Mouse (Mus musculus) limb, embryonic 11.5 days (tissue): ENCODE data around the gene Iqcf5. TPM values are rescaled to one million over a fixed set of nuclear protein-coding genes. Genes with fewer than 3 reads are reported as not detected.

Experiments used
- ATAC-seq: fragments of 200-750 bp; cut with Nextera tagmentation; 2 replicates; pipeline ENCODE4 v1.8.0; 2017; ENCODE audit warnings: low read depth; ENCODE audit not compliant: insufficient number of reproducible peaks, low FRiP score, low TSS enrichment
- DNase-seq: peaks from one replicate; pipeline ENCODE4 v3.0.0-alpha.2; 2015; ENCODE audit warnings: low spot score
- H3K27ac ChIP-seq: fragments of 300-500 bp; sonication (generic); replicated peaks from 2 replicates; pipeline ENCODE4 v1.5.1; 2014; ENCODE audit warnings: low read depth, mild to moderate bottlenecking, low read length
- H3K27me3 ChIP-seq: fragments of 300-500 bp; sonication (generic); 2 replicates; pipeline ENCODE4 v1.6.1; 2014; ENCODE audit warnings: mild to moderate bottlenecking, low read length, mixed read lengths; ENCODE audit not compliant: control insufficient read depth, insufficient read depth
- H3K36me3 ChIP-seq: fragments of 300-500 bp; sonication (generic); 2 replicates; pipeline ENCODE4 v1.6.1; 2014; ENCODE audit warnings: mild to moderate bottlenecking, low read length, moderate library complexity, mixed read lengths; ENCODE audit not compliant: control insufficient read depth, insufficient read depth
- H3K4me1 ChIP-seq: fragments of 300-500 bp; sonication (generic); 2 replicates; pipeline ENCODE4 v1.6.1; 2014; ENCODE audit warnings: low read length, mixed read lengths; ENCODE audit not compliant: control insufficient read depth, insufficient read depth
- H3K4me2 ChIP-seq: fragments of 300-500 bp; sonication (generic); 2 replicates; pipeline ENCODE4 v1.6.1; 2014; ENCODE audit warnings: low read depth, mild to moderate bottlenecking, moderate library complexity; ENCODE audit not compliant: severe bottlenecking
- H3K4me3 ChIP-seq: fragments of 300-500 bp; sonication (generic); 2 replicates; pipeline ENCODE4 v1.5.1; 2014; ENCODE audit warnings: low read depth, low read length
- H3K9ac ChIP-seq: fragments of 300-500 bp; sonication (generic); 2 replicates; pipeline ENCODE4 v1.6.1; 2014; ENCODE audit warnings: mild to moderate bottlenecking, low read length
- H3K9me3 ChIP-seq: fragments of 300-500 bp; sonication (generic); 2 replicates; pipeline ENCODE4 v1.6.1; 2016; ENCODE audit warnings: low read length; ENCODE audit not compliant: control insufficient read depth
- WGBS: fragments of 180-500 bp; shearing (Covaris S2); extraction: QIAGEN DNeasy Blood & Tissue Kit; methylation state at CpG from one replicate; pipeline ENCODE4 v1.1.7; 2014; 5-methylcytosine and 5-hydroxymethylcytosine counted together
- polyA plus RNA-seq: library from polyadenylated mRNA; unstranded; fragments of >200 nt; fragmentation: Nextera tagmentation; extraction: Ambion mirVana; gene quantifications from 2 replicates; pipeline ENCODE4 v1.2.1, GENCODE M21; 2014

The Iqcf5 gene
- polyA plus RNA-seq, 1 experiment from 2014 or later = not detected

GRCm38 (mm10) chr9:106476924-106477484 is 37.4 kb upstream of the Iqcf5 start, which contains the start of gene Parp3:
Gene Parp3, minus strand, starts transcription at chr9:106476949.
- Histone ChIP-seq H3K9ac (peak within 1 kb of the TSS; percentile 69), H3K4me3 (peak within 1 kb of the TSS; percentile 80), H3K4me2 (peak within 1 kb of the TSS; percentile 95), H3K4me1 (peaks cover 11% of the 10 kb centered on the region), H3K27me3 (no peaks in the 10 kb centered on the region), H3K36me3 (peaks cover 7% of the 10 kb centered on the region; the same call in 1 of the 2 replicates), H3K9me3 (no peaks in the 10 kb centered on the region), H3K27ac (no peak within 1 kb of the TSS)
- ATAC-seq (peak; percentile 97), DNase-seq (peak; percentile 99)
- WGBS = under 1% methylated on average over 41 of the region's 41 CpGs

GRCm38 (mm10) chr9:106477649-106478048 is 36.7 kb upstream of the Iqcf5 start:
- no peak for DNase-seq
- Histone ChIP-seq H3K4me3 (peak overlapping the region; percentile 80), H3K36me3 (peaks cover 7% of the 10 kb centered on the region; the same call in 1 of the 2 replicates)

DNA sequence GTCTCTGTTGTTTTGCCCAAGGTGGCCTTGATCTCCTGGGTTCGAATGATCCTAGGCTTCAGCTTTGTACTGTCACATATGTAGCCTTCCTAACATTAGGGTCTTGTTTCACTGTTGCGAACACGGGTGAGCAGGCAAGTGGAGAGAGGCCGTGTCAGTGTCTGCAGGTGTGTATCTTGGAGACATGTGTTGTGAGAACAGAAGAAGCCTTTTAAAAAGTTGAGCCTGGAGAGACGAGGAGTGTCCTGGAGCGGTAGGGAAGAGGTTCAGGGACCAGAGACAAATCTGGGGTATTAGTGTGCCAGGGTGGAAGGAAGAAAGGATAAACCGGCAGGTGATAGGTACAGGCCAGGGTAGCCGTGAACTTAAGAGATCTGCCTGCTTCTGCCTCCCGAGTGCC is 36.3 kb upstream of the Iqcf5 start:
- WGBS = 84% methylated on average over 9 of the region's 9 CpGs
- ATAC-seq = no peak
- no peak for DNase-seq

More at GRCm38 (mm10) chr9:106477649-106478048, 36.7 kb upstream of the Iqcf5 start:
- no peaks in the 10 kb centered on the region for H3K9me3 ChIP-seq
- no peak overlapping the region for H3K27ac ChIP-seq
- 6% methylated on average over 16 of the region's 16 CpGs for WGBS
- ATAC-seq = no peak
- peak overlapping the region; percentile 95 for H3K4me2 ChIP-seq
- H3K27me3 ChIP-seq = no peaks in the 10 kb centered on the region
- peak overlapping the region; percentile 69 for H3K9ac ChIP-seq
- peaks cover 11% of the 10 kb centered on the region for H3K4me1 ChIP-seq

GRCm38 (mm10) chr9:106480541-106480940 is 33.8 kb upstream of the Iqcf5 start:
- H3K27me3 ChIP-seq = no peaks in the 10 kb centered on the region
- no peak overlapping the region for H3K27ac ChIP-seq
- H3K4me1 ChIP-seq = peaks cover 11% of the 10 kb centered on the region
- 96% methylated on average over 7 of the region's 7 CpGs for WGBS
- H3K9me3 ChIP-seq = no peaks in the 10 kb centered on the region
- peaks cover 22% of the 10 kb centered on the region for H3K36me3 ChIP-seq
- no peak overlapping the region for H3K4me2 ChIP-seq
- no peak for DNase-seq
- no peak for ATAC-seq
- H3K9ac ChIP-seq = no peak overlapping the region
- H3K4me3 ChIP-seq = no peak overlapping the region

More for the DNA sequence above, 36.3 kb upstream of the Iqcf5 start:
- Histone ChIP-seq H3K4me2 (peak overlapping the region; percentile 95), H3K36me3 (peaks cover 8% of the 10 kb centered on the region; the same call in 1 of the 2 replicates), H3K4me1 (peaks cover 11% of the 10 kb centered on the region), H3K9ac (0 out of 2 replicates have a peak overlapping the region, but pooled peaks have one; percentile 69), H3K27ac (no peak overlapping the region), H3K27me3 (no peaks in the 10 kb centered on the region), H3K9me3 (no peaks in the 10 kb centered on the region), H3K4me3 (peak overlapping the region; percentile 80)

DNA sequence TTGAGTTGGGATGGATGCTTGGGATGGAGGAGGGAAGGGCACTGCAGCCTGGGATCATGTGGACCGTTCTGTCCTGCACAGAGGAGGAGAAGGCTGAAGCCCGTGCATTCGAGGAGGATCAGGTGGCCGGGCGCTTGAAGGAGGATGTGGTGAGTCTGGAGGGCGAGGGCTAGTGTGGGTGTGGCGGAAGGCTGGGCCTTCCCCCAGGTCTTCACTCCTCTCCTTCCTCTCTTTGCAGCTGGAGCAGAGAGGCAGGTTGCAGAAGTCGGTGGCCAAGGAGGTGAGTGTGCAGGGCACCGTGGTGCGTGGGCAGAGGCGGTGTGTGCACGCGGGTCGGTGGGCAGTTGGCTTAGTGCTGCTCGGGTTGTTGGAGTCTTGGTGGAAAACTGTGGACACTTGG is 33.3 kb upstream of the Iqcf5 start:
- no peak for ATAC-seq
- WGBS = 94% methylated on average over 15 of the region's 15 CpGs
- no peak overlapping the region for H3K9ac ChIP-seq
- H3K27ac ChIP-seq = no peak overlapping the region
- H3K4me2 ChIP-seq = no peak overlapping the region
- H3K9me3 ChIP-seq = no peaks in the 10 kb centered on the region
- peaks cover 22% of the 10 kb centered on the region for H3K36me3 ChIP-seq
- no peak for DNase-seq
- H3K4me3 ChIP-seq = no peak overlapping the region
- H3K4me1 ChIP-seq = peaks cover 8% of the 10 kb centered on the region
- no peaks in the 10 kb centered on the region for H3K27me3 ChIP-seq

DNA sequence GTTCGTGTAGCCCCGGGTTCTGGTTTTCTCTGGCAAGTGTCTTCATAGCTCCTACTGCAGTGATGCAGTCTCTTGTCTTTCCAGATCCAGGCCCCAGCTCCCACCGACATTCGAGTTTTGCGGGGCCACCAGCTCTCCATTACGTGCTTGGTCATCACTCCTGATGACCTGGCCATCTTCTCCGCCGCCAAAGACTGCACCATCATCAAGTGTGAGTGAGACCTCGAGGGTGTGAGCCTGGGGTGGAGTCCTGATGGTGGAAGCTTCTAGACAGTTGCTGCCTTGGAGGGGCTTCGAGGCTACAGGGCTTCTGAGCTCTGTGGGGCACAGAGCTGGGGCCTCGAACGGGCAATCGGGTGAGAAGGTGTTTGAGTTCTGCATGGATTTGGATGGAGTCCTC is 32.7 kb upstream of the Iqcf5 start:
- no peak overlapping the region for H3K4me3 ChIP-seq
- DNase-seq (no peak), ATAC-seq (no peak)
- WGBS = 91% methylated on average over 13 of the region's 13 CpGs
- no peaks in the 10 kb centered on the region for H3K27me3 ChIP-seq
- no peak overlapping the region for H3K27ac ChIP-seq
- H3K36me3 ChIP-seq = peaks cover 22% of the 10 kb centered on the region
- no peak overlapping the region for H3K9ac ChIP-seq
- H3K9me3 ChIP-seq = no peaks in the 10 kb centered on the region
- H3K4me1 ChIP-seq = peaks cover 8% of the 10 kb centered on the region; the same call in 1 of the 2 replicates
- H3K4me2 ChIP-seq = no peak overlapping the region

GRCm38 (mm10) chr9:106482578-106483115 is 31.7 kb upstream of the Iqcf5 start:
- peaks cover 7% of the 10 kb centered on the region; the same call in 1 of the 2 replicates for H3K4me1 ChIP-seq
- ATAC-seq (no peak), DNase-seq (no peak)
- H3K9me3 ChIP-seq = no peaks in the 10 kb centered on the region
- no peak overlapping the region for H3K4me2 ChIP-seq
- H3K27me3 ChIP-seq = no peaks in the 10 kb centered on the region
- H3K27ac ChIP-seq = no peak overlapping the region
- H3K36me3 ChIP-seq = peaks cover 22% of the 10 kb centered on the region
- no peak overlapping the region for H3K4me3 ChIP-seq
- WGBS = 88% methylated on average over 17 of the region's 17 CpGs
- no peak overlapping the region for H3K9ac ChIP-seq

DNA sequence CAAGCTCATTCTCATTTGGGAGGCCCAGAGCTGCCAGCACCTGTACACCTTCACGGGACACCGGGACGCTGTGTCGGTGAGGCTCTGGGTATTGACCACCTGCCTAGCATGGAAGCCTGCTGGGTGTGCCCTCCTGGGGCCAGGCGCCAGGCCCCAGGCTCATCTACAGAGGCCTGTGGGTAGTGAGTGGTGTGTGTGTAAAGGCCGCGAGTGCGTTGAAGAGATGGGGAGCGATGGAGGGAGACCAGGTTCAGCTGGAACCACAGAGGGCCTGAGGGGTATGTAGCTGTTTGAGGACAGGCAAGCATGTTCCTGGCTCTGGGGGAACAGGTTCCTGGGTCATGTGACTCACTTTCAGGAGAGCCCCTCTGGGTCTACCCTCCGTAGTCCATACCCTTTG is 31.2 kb upstream of the Iqcf5 start:
- no peaks in the 10 kb centered on the region for H3K9me3 ChIP-seq
- H3K4me1 ChIP-seq = peaks cover 2% of the 10 kb centered on the region; the same call in 1 of the 2 replicates
- no peak for DNase-seq
- H3K27ac ChIP-seq = no peak overlapping the region
- no peaks in the 10 kb centered on the region for H3K27me3 ChIP-seq
- H3K9ac ChIP-seq = no peak overlapping the region
- 95% methylated on average over 10 of the region's 10 CpGs for WGBS
- H3K4me2 ChIP-seq = no peak overlapping the region
- H3K4me3 ChIP-seq = no peak overlapping the region
- ATAC-seq = no peak
- H3K36me3 ChIP-seq = peaks cover 22% of the 10 kb centered on the region
